ENCODE assay signal across 9 mouse cellular contexts in the genomic region with DNA sequence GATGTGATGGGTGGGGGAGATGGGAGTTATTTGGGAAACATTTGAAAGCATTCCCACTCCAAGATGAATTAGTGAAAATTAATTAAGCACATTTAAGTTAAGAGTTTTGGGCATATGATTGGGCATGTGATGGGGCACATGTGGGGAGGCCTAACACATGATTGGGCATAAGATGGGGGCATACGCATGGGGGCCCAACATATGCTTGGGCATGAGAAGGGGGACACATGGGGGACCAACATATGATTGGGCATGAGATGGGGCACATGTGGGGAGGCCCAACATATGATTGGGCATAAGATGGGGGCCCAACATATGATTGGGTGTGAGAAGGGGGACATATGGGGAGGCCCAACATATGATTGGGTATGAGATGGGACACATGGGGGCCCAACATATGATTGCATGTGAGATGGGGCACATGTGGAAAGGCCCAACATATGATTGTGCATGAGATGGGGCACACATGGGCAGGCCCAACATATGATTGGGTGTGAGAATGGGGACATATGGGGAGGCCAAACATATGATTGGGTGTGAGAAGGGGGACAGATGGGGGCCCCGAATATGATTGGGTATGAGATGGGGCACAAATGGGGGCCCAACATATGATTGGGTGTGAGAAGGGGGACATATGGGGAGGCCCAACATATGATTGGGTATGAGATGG. TPM values are rescaled to one million over a fixed set of nuclear protein-coding genes. Genes with fewer than 3 reads are reported as not detected.
A peak's percentile ranks its signal among the peaks of the same experiment; 100 is the strongest.
DNase-seq lines count a peak whose midpoint lies in the region; ATAC-seq and TF ChIP-seq lines count a peak whose summit lies in the region.
"Not testable (repeated sequence)": the region's sequence is repeated elsewhere in the genome, so short reads cannot be mapped to it uniquely, and the experiment has no call there.
"Had no signal": no experiment of that assay in that cellular context is flagged by ENCODE, and none has a peak within 500 bp of the region (broad histone marks: within the 10 kb centered on the region; RNA-seq: fewer than 3 reads in every experiment).

No protein-coding gene starts in this region.

- in situ Hi-C loops in CH12.LX (cut with MboI; ENCODE audit: low pct_ligation_motif_present, low pct_unique_long_range_greater_than_20kb, low sequenced_read_pairs): not testable (repeated sequence)

- H3K4me3 ChIP-seq in CH12.LX (replicated peaks in 1 of 3; ENCODE audit: low read depth in 2 of 3, low read length in 2 of 3, poor library complexity in 1 of 3); heart, postnatal 0 days (ENCODE audit: low read depth, low read length); hindbrain, embryonic 11.5 days (ENCODE audit: low read depth, low read length); midbrain, embryonic 11.5 days (ENCODE audit: low read depth, low read length); myocyte: not testable (repeated sequence)

- intact Hi-C loops in heart, postnatal 10 days (cut with DNase I): not testable (repeated sequence)

- not testable (repeated sequence) for H3K27me3 ChIP-seq in CH12.LX (replicated peaks); heart, postnatal 0 days (ENCODE audit: control insufficient read depth, insufficient read depth, low read length); hindbrain, embryonic 11.5 days (ENCODE audit: control insufficient read depth, insufficient read depth, low read length); midbrain, embryonic 11.5 days (ENCODE audit: control insufficient read depth, insufficient read depth, low read length); myocyte (ENCODE audit: control insufficient read depth, insufficient read depth, insufficient read length)

- H3ac ChIP-seq in myocyte (ENCODE audit: control insufficient read depth, insufficient read length): not testable (repeated sequence)

- not testable (repeated sequence) for TF ChIP-seq POLR2A in CH12.LX (IDR thresholded peaks at IDR 0.05; ENCODE audit: low read depth, low read length)
- peak; percentile 14 for TF ChIP-seq POLR2A in myocyte (IDR thresholded peaks at IDR 0.05; ENCODE audit: insufficient read length, low read depth)

- not testable (repeated sequence) for TF ChIP-seq RAD21 in CH12.LX (IDR thresholded peaks at IDR 0.05; ENCODE audit: low read depth, low read length)

- H3K36me3 ChIP-seq in CH12.LX (replicated peaks in 1 of 2; ENCODE audit: control insufficient read depth in 1 of 2, insufficient read depth in 1 of 2, low read length in 1 of 2) (peaks cover 35 to 41% of the 10 kb centered on the region in 2 experiments), myocyte (ENCODE audit: control insufficient read depth, insufficient read depth) (peaks cover 28% of the 10 kb centered on the region)
- peaks cover 36% of the 10 kb centered on the region for H3K36me3 ChIP-seq in heart, postnatal 0 days (replicated peaks; ENCODE audit: control insufficient read depth, insufficient read depth, low read length)
- peaks cover 21% of the 10 kb centered on the region for H3K36me3 ChIP-seq in hindbrain, embryonic 11.5 days (ENCODE audit: control insufficient read depth, insufficient read depth, low read length)
- H3K36me3 ChIP-seq in midbrain, embryonic 11.5 days (ENCODE audit: control insufficient read depth, insufficient read depth, low read length): peaks cover 28% of the 10 kb centered on the region

- DNase-seq in CH12.LX (ENCODE audit: extremely low read depth); heart, postnatal 0 days (ENCODE audit: low spot score): not testable (repeated sequence)
- DNase-seq in adrenal gland, postnatal 10 days: peak; percentile 25
- DNase-seq in heart, adult 11 months: peak; percentile 86
- DNase-seq in heart, postnatal 10 days: peak; percentile 1 to 3
- peak; percentile 12 for DNase-seq in hindbrain, embryonic 11.5 days (ENCODE audit: low spot score)
- DNase-seq in midbrain, embryonic 11.5 days (ENCODE audit: low spot score, missing footprints): peak; percentile 70

- not testable (repeated sequence) for H3K9me3 ChIP-seq in CH12.LX (replicated peaks; ENCODE audit: low read length); heart, postnatal 0 days (replicated peaks; ENCODE audit: control insufficient read depth, low read length); hindbrain, embryonic 11.5 days (ENCODE audit: control insufficient read depth, low read length); midbrain, embryonic 11.5 days (ENCODE audit: control insufficient read depth, low read length)

- H3K79me2 ChIP-seq in CH12.LX (replicated peaks; ENCODE audit: control insufficient read depth, extremely low read depth, insufficient read depth, poor library complexity, severe bottlenecking) (peaks cover 23% of the 10 kb centered on the region), myocyte (ENCODE audit: control insufficient read depth, insufficient read depth) (peaks cover 34% of the 10 kb centered on the region)

- not testable (repeated sequence) for H3K9ac ChIP-seq in CH12.LX (ENCODE audit: insufficient read depth, low read depth); heart, postnatal 0 days (replicated peaks; ENCODE audit: low read depth, low read length); hindbrain, embryonic 11.5 days (ENCODE audit: low read depth, low read length); midbrain, embryonic 11.5 days (ENCODE audit: low read length)

- peaks cover 13 to 36% of the 10 kb centered on the region in 2 experiments for H3K4me1 ChIP-seq in CH12.LX (ENCODE audit: control insufficient read depth in 1 of 2, insufficient read depth in 2 of 2)
- H3K4me1 ChIP-seq in heart, postnatal 0 days (ENCODE audit: control insufficient read depth, insufficient read depth): peaks cover 27% of the 10 kb centered on the region
- not testable (repeated sequence) for H3K4me1 ChIP-seq in hindbrain, embryonic 11.5 days (replicated peaks; ENCODE audit: control insufficient read depth, insufficient read depth, low read length); midbrain, embryonic 11.5 days (ENCODE audit: control insufficient read depth, insufficient read depth, low read length)

- dilution Hi-C loops in CH12.LX (cut with MboI; ENCODE audit: extremely low pct_ligation_motif_present, extremely low pct_unique_long_range_greater_than_20kb, low sequenced_read_pairs): not testable (repeated sequence)

- not testable (repeated sequence) for H3K27ac ChIP-seq in CH12.LX (ENCODE audit: insufficient read depth, low read depth); heart, postnatal 0 days (ENCODE audit: low read depth); hindbrain, embryonic 11.5 days (ENCODE audit: low read depth, low read length); midbrain, embryonic 11.5 days (ENCODE audit: low read depth, low read length)

- not testable (repeated sequence) for TF ChIP-seq CTCF in CH12.LX (conservative IDR thresholded peaks at IDR 0.05 in 1 of 2, IDR thresholded peaks at IDR 0.05 in 1 of 2; ENCODE audit: low read depth in 2 of 2, low read length in 2 of 2); heart, postnatal 0 days (IDR thresholded peaks at IDR 0.05; ENCODE audit: low read depth)

- ATAC-seq in heart, postnatal 0 days (ENCODE audit: insufficient read depth, low read depth); hindbrain, embryonic 11.5 days (ENCODE audit: low FRiP score); midbrain, embryonic 11.5 days (ENCODE audit: low FRiP score): not testable (repeated sequence)

- H3K4me2 ChIP-seq in CH12.LX (ENCODE audit: insufficient read depth, low read depth, poor library complexity, severe bottlenecking); heart, postnatal 0 days (ENCODE audit: low read depth, low read length); hindbrain, embryonic 11.5 days (replicated peaks; ENCODE audit: low read depth, low read length); midbrain, embryonic 11.5 days; myocyte (ENCODE audit: low read depth): not testable (repeated sequence)

- TF ChIP-seq EP300 in CH12.LX (IDR thresholded peaks at IDR 0.05; ENCODE audit: low read length): not testable (repeated sequence)
- 0 out of 2 replicates have a peak, but pooled peaks have one; percentile 24 for TF ChIP-seq EP300 in heart, postnatal 0 days (IDR thresholded peaks at IDR 0.05; ENCODE audit: low read depth)

- 97% methylated on average over 2 of the region's 2 CpGs for WGBS in heart, postnatal 0 days
- 97% methylated on average over 2 of the region's 2 CpGs for WGBS in hindbrain, embryonic 11.5 days
- 95% methylated on average over 2 of the region's 2 CpGs for WGBS in midbrain, embryonic 11.5 days

TF ChIP-seq in CH12.LX, 34 proteins besides CTCF, POLR2A, EP300 and RAD21:
- peak; percentile 53; the same call in 1 of the 2 replicates for TF ChIP-seq ZMIZ1 (IDR thresholded peaks at IDR 0.05; ENCODE audit: low read depth, low read length)

TF ChIP-seq in myocyte, 11 proteins besides CTCF, POLR2A, EP300 and RAD21:
- TF ChIP-seq POLR2AphosphoS2 (IDR thresholded peaks at IDR 0.05; ENCODE audit: insufficient read length, low read depth): peak; percentile 49

RNA-seq across cellular contexts. Expression of gene Gm20721, which starts 0.6 kb away (rescaled TPM):
- 48.9 and 55.7 TPM in 2 replicates for total RNA-seq in CH12.LX (2012; rRNA removed)
- total RNA-seq in CH12.LX (2014; rRNA removed): not detected in 2 replicates
- polyA plus RNA-seq in CH12.LX (2012; ENCODE audit: insufficient read length, low read depth): 259 and 363 TPM in 2 replicates
- total RNA-seq in adrenal gland, postnatal 10 days (2021): 1 to 10 TPM; 6.2 to 6.8 TPM
- not detected in 2 replicates for total RNA-seq in heart, postnatal 0 days (2014; rRNA removed; ENCODE audit: low replicate concordance)
- polyA plus RNA-seq in heart, postnatal 0 days (2015; fragmentation: Nextera tagmentation; extraction: Ambion mirVana): 11.3 and 15.8 TPM in 2 replicates
- 1 to 10 TPM; 2.4 to 2.8 TPM for total RNA-seq in heart, postnatal 10 days (2021)
- 17.6 and 22.8 TPM in 2 replicates for polyA plus RNA-seq in hindbrain, embryonic 11.5 days (2014; fragmentation: Nextera tagmentation; extraction: Ambion mirVana)
- 9.5 and 15.7 TPM in 2 replicates for polyA plus RNA-seq in midbrain, embryonic 11.5 days (2014; fragmentation: Nextera tagmentation; extraction: Ambion mirVana)
- 9.7 TPM for polyA plus RNA-seq in myocyte (2012; fragmentation: generic; extraction: Trizol)
- polyA plus RNA-seq: adrenal gland, adult 2 months had no signal

Comparison
In these comparisons a context has a peak if more than half of its experiments do, and no peak if none do; other contexts are left out.
1. RNA of gene Gm20721, which starts 0.6 kb away (polyA plus RNA-seq): 259 to 363 TPM in CH12.LX; 17.6 to 22.8 TPM in hindbrain, embryonic 11.5 days, 11.3 to 15.8 TPM in heart, postnatal 0 days, 9.7 TPM in myocyte (single experiment) and 9.5 to 15.7 TPM in midbrain, embryonic 11.5 days; every median in the first group is over 10 times any median in the second.